Mouse (Mus musculus): ENCODE results near the gene Platr17. TPM values are rescaled to one million over a fixed set of nuclear protein-coding genes. Genes with fewer than 3 reads are reported as not detected.

The Platr17 gene
- total and polyA plus RNA-seq, 2 experiments: 0.18 TPM; not detected in 1

GRCm38 (mm10) chr17:33917656-33918292 is 12.8 kb downstream of the Platr17 start:
- H3K4me3 ChIP-seq (ENCODE audit: insufficient read depth, low read depth, low read length): no peak overlapping the region
- no peak for TF ChIP-seq POLR2A (IDR thresholded peaks at IDR 0.05; ENCODE audit: extremely low read depth, insufficient read depth, low read length)
- no peak for TF ChIP-seq CTCF (IDR thresholded peaks at IDR 0.05; ENCODE audit: low read depth, low read length)

GRCm38 (mm10) chr17:33918293-33919203 is 13.6 kb downstream of the Platr17 start:
- H3K27me3 ChIP-seq (ENCODE audit: control insufficient read depth, insufficient read depth, low read length): no peaks in the 10 kb centered on the region
- 0 out of 2 replicates have a peak overlapping the region, but pooled peaks have one; percentile 7 for H3K9ac ChIP-seq (ENCODE audit: low read depth, low read length)
- 0 out of 2 replicates have a peak overlapping the region, but pooled peaks have one; percentile 84 for H3K4me3 ChIP-seq (ENCODE audit: insufficient read depth, low read depth, low read length)
- DNase-seq (ENCODE audit: extremely low read depth, low read depth, low spot score): no peak
- TF ChIP-seq POLR2A (IDR thresholded peaks at IDR 0.05; ENCODE audit: extremely low read depth, insufficient read depth, low read length) (no peak), CTCF (IDR thresholded peaks at IDR 0.05; ENCODE audit: low read depth, low read length) (no peak)
- H3K36me3 ChIP-seq (ENCODE audit: control insufficient read depth, insufficient read depth, low read length): peaks cover 6% of the 10 kb centered on the region; the same call in 1 of the 2 replicates
- 60% methylated on average over 37 of the region's 37 CpGs for WGBS
- H3K79me2 ChIP-seq (ENCODE audit: control insufficient read depth, insufficient read depth, low read length): no peaks in the 10 kb centered on the region; the same call in 1 of the 2 replicates
- peaks cover 11% of the 10 kb centered on the region for H3K4me1 ChIP-seq (ENCODE audit: control insufficient read depth, insufficient read depth, low read length)
- H3K27ac ChIP-seq (replicated peaks; ENCODE audit: insufficient read depth, low read depth, low read length): peak overlapping the region; percentile 37

More at GRCm38 (mm10) chr17:33917656-33918292, 12.8 kb downstream of the Platr17 start:
- Histone ChIP-seq H3K79me2 (ENCODE audit: control insufficient read depth, insufficient read depth, low read length) (peaks cover 2% of the 10 kb centered on the region; the same call in 1 of the 2 replicates), H3K9ac (ENCODE audit: low read depth, low read length) (no peak overlapping the region), H3K27me3 (ENCODE audit: control insufficient read depth, insufficient read depth, low read length) (no peaks in the 10 kb centered on the region), H3K36me3 (ENCODE audit: control insufficient read depth, insufficient read depth, low read length) (peaks cover 9% of the 10 kb centered on the region; the same call in 1 of the 2 replicates), H3K4me1 (ENCODE audit: control insufficient read depth, insufficient read depth, low read length) (peaks cover 11% of the 10 kb centered on the region), H3K27ac (replicated peaks; ENCODE audit: insufficient read depth, low read depth, low read length) (no peak overlapping the region)
- no peak for DNase-seq (ENCODE audit: extremely low read depth, low read depth, low spot score)
- WGBS: 83% methylated on average over 18 of the region's 18 CpGs

- Histone ChIP-seq H3K9ac (ENCODE audit: low read depth, low read length) (peak overlapping the region; percentile 85), H3K4me3 (ENCODE audit: insufficient read depth, low read depth, low read length) (peak overlapping the region; percentile 84), H3K27ac (replicated peaks; ENCODE audit: insufficient read depth, low read depth, low read length) (peak overlapping the region; percentile 83), H3K4me1 (ENCODE audit: control insufficient read depth, insufficient read depth, low read length) (peaks cover 11% of the 10 kb centered on the region), H3K36me3 (ENCODE audit: control insufficient read depth, insufficient read depth, low read length) (no peaks in the 10 kb centered on the region), H3K79me2 (ENCODE audit: control insufficient read depth, insufficient read depth, low read length) (no peaks in the 10 kb centered on the region; the same call in 1 of the 2 replicates), H3K27me3 (ENCODE audit: control insufficient read depth, insufficient read depth, low read length) (no peaks in the 10 kb centered on the region)
- under 1% methylated on average over 52 of the region's 52 CpGs for WGBS
- DNase-seq (ENCODE audit: extremely low read depth, low read depth, low spot score): peak; percentile 95
- peak; percentile 30 for TF ChIP-seq CTCF (IDR thresholded peaks at IDR 0.05; ENCODE audit: low read depth, low read length)
- TF ChIP-seq POLR2A (IDR thresholded peaks at IDR 0.05; ENCODE audit: extremely low read depth, insufficient read depth, low read length): no peak
Measured at GRCm38 (mm10) chr17:33919351-33920281, 14.7 kb downstream of the Platr17 start.

GRCm38 (mm10) chr17:33920282-33921097 is 15.6 kb downstream of the Platr17 start:
- Histone ChIP-seq H3K27ac (replicated peaks; ENCODE audit: insufficient read depth, low read depth, low read length) (peak overlapping the region; percentile 83), H3K4me3 (ENCODE audit: insufficient read depth, low read depth, low read length) (peak overlapping the region; percentile 84), H3K4me1 (ENCODE audit: control insufficient read depth, insufficient read depth, low read length) (peaks cover 11% of the 10 kb centered on the region), H3K9ac (ENCODE audit: low read depth, low read length) (peak overlapping the region; percentile 85), H3K27me3 (ENCODE audit: control insufficient read depth, insufficient read depth, low read length) (no peaks in the 10 kb centered on the region), H3K79me2 (ENCODE audit: control insufficient read depth, insufficient read depth, low read length) (peaks cover 4% of the 10 kb centered on the region; the same call in 1 of the 2 replicates), H3K36me3 (ENCODE audit: control insufficient read depth, insufficient read depth, low read length) (no peaks in the 10 kb centered on the region)
- TF ChIP-seq CTCF (IDR thresholded peaks at IDR 0.05; ENCODE audit: low read depth, low read length) (peak; percentile 95), POLR2A (IDR thresholded peaks at IDR 0.05; ENCODE audit: extremely low read depth, insufficient read depth, low read length) (no peak)
- DNase-seq (ENCODE audit: extremely low read depth, low read depth, low spot score): peak; percentile 65
- 1% methylated on average over 36 of the region's 36 CpGs for WGBS
